Mouse (Mus musculus) midbrain, embryonic 15.5 days (tissue): ENCODE data around the gene Rab30. TPM values are rescaled to one million over a fixed set of nuclear protein-coding genes. Genes with fewer than 3 reads are reported as not detected.
"Not testable (repeated sequence)": the region's sequence is repeated elsewhere in the genome, so short reads cannot be mapped to it uniquely, and the experiment has no call there.

Experiments
- ATAC-seq: fragments of 200-750 bp; cut with Nextera tagmentation; replicated peaks from 2 replicates; pipeline ENCODE4 v1.8.0; 2017; ENCODE audit warnings: moderate TSS enrichment
- H3K27ac ChIP-seq: fragments of 300-500 bp; sonication (generic); 2 replicates; pipeline ENCODE4 v1.5.1; 2015; ENCODE audit warnings: mild to moderate bottlenecking, inconsistent platforms
- H3K27me3 ChIP-seq: fragments of 300-500 bp; sonication (generic); replicated peaks from 2 replicates; pipeline ENCODE4 v1.6.1; 2015; ENCODE audit warnings: inconsistent platforms
- H3K36me3 ChIP-seq: fragments of 300-500 bp; sonication (generic); replicated peaks from 2 replicates; pipeline ENCODE4 v1.6.1; 2015; ENCODE audit warnings: inconsistent platforms
- H3K4me1 ChIP-seq: fragments of 300-500 bp; sonication (generic); 2 replicates; pipeline ENCODE4 v1.6.1; 2015; ENCODE audit warnings: inconsistent platforms
- H3K4me2 ChIP-seq: fragments of 300-500 bp; sonication (generic); 2 replicates; pipeline ENCODE4 v1.6.1; 2015; ENCODE audit warnings: inconsistent platforms, mild to moderate bottlenecking, moderate library complexity
- H3K4me3 ChIP-seq: fragments of 300-500 bp; sonication (generic); 2 replicates; pipeline ENCODE4 v1.5.1; 2015; ENCODE audit warnings: mild to moderate bottlenecking, inconsistent platforms
- H3K9ac ChIP-seq: fragments of 300-500 bp; sonication (generic); 2 replicates; pipeline ENCODE4 v1.6.1; 2015; ENCODE audit warnings: mild to moderate bottlenecking, inconsistent platforms
- H3K9me3 ChIP-seq: fragments of 300-500 bp; sonication (generic); 2 replicates; pipeline ENCODE4 v1.6.1; 2016; ENCODE audit warnings: inconsistent platforms
- WGBS: fragments of 180-500 bp; shearing (Covaris S2); methylation state at CpG from one replicate; pipeline ENCODE4 v1.1.7; 2015; ENCODE audit warnings: mixed read lengths; 5-methylcytosine and 5-hydroxymethylcytosine counted together
- polyA plus RNA-seq: library from polyadenylated mRNA; unstranded; fragments of >200 nt; fragmentation: Nextera tagmentation; extraction: Ambion mirVana; gene quantifications from 2 replicates; pipeline ENCODE4 v1.2.1, GENCODE M21; 2015

Gene Rab30
- polyA plus RNA-seq, 1 experiment from 2014 or later: 20.3 TPM

DNA sequence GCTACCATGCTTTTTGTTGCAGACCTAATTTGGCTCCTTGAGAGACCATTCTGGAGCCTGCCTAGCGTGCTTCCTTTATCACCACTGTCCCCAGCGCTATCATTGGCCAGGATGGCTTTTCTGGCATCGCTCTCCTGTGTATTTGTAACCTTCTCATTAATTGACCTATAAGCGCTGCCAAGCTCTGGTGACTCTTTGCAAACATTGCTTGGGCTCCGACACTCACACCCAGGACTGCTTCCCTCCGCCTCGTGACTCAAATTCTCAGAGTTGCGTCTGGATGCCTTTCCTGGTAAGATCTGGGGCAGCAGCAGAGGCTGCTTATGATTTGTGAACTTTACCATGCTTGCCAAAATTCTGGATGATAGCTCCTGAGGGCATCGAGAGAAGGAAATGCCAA is 19.8 kb downstream of the Rab30 start:
- H3K4me1 ChIP-seq: peaks cover 3% of the 10 kb centered on the region; the same call in 1 of the 2 replicates
- H3K4me2 ChIP-seq: no peak overlapping the region
- H3K36me3 ChIP-seq: no peaks in the 10 kb centered on the region
- H3K27ac ChIP-seq: no peak overlapping the region
- no peak overlapping the region for H3K4me3 ChIP-seq
- 89% methylated on average over 9 of the region's 9 CpGs for WGBS
- H3K27me3 ChIP-seq: no peaks in the 10 kb centered on the region
- no peak for ATAC-seq
- no peak overlapping the region for H3K9ac ChIP-seq
- no peaks in the 10 kb centered on the region for H3K9me3 ChIP-seq

DNA sequence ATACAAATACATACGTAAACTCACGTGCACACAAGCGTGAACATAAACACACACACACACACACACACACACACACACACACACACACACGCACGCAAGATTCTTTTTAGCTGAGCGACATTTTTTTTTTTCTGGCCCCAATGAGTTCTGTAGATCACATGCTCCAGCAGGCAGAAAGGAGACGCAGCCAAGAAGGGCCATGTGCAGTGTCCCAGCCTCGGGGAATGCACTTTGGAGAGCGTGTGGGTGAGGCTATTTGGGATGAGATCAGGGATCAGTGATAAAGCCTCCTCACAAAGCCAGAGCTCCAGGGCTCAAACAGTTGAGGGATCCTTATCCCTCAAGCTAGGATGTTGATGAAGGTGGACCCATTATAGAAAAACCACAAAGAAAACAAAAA is 24.0 kb downstream of the Rab30 start:
- Histone ChIP-seq H3K9me3 (no peaks in the 10 kb centered on the region), H3K4me1 (peaks cover 8% of the 10 kb centered on the region), H3K36me3 (no peaks in the 10 kb centered on the region), H3K4me2 (no peak overlapping the region), H3K4me3 (no peak overlapping the region), H3K27ac (no peak overlapping the region), H3K9ac (no peak overlapping the region), H3K27me3 (no peaks in the 10 kb centered on the region)
- WGBS: 71% methylated on average over 9 of the region's 9 CpGs
- 0 out of 2 replicates have a peak, but pooled peaks have one; percentile 45 for ATAC-seq

DNA sequence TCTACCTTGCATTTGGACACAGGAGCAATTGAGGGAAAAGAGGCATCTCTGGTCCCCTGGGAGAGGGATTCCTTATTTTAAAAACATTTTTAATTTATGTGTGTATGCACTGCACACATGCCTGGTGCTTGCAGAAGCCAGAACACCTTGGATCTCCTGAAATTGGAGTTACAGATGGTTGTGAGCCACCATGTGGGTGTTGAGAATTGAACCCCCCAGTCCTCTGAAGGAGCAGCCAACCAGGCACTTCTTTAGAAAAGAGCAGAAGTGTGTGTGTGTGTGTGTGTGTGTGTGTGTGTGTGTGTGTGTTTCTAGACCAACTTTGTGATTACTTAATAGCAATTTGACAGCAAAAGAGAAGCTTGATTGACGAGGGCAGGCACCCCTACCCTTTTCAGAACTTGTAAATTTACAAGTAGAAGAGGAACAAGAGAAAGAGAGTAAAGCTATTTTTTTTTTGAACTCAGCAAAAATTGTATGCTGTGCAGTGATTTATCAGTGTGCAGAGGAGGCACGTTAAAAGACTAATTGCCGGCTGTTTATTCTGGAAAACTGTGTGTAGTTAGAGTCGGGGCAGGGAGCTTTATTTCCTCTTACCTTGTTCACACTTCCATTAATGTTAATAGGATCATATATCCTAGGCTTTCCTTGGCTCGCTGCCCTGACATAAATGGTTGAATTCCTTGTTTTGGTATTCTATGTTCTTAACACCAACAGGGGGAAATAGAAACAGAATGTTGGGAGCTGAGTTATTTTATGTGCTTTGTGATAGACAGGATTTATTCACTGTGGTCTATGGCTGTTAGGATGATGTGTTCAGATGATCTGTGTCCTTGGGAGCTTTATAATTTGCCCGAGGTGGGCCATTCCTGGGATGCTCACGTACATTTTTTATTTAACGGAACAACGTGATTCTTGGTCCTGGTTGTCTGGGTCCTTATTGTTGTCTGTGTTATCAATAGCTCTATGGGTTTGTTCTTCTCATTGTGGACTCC is 25.0 kb downstream of the Rab30 start:
- H3K4me1 ChIP-seq: peaks cover 8% of the 10 kb centered on the region
- H3K27ac ChIP-seq: no peak overlapping the region
- no peak for ATAC-seq
- WGBS: 61% methylated on average over 9 of the region's 9 CpGs
- no peak overlapping the region for H3K4me3 ChIP-seq
- H3K9me3 ChIP-seq: no peaks in the 10 kb centered on the region
- no peaks in the 10 kb centered on the region for H3K27me3 ChIP-seq
- H3K9ac ChIP-seq: no peak overlapping the region
- no peaks in the 10 kb centered on the region for H3K36me3 ChIP-seq
- H3K4me2 ChIP-seq: no peak overlapping the region

DNA sequence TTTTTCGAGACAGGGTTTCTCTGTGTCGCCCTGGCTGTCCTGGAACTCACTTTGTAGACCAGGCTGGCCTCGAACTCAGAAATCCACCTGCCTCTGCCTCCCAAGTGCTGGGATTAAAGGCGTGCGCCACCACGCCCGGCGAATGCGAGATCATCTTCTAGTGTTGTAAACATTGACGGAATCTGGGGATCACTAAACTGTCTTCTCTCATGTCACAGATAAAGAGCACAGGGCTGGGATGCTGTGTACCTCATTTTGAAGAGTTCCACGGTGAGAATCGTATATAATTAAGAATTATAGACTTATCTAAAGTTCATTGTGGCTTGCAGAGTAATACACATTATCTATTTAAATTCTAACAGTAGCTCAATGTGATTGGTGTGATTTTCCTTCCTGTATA is 26.7 kb downstream of the Rab30 start:
- not testable (repeated sequence) for H3K4me3 ChIP-seq, H3K9ac ChIP-seq, H3K4me2 ChIP-seq, H3K9me3 ChIP-seq, H3K27ac ChIP-seq, ATAC-seq, H3K36me3 ChIP-seq, H3K4me1 ChIP-seq, H3K27me3 ChIP-seq
- whole genome bisulfite sequencing: 93% methylated on average over 12 of the region's 12 CpGs

DNA sequence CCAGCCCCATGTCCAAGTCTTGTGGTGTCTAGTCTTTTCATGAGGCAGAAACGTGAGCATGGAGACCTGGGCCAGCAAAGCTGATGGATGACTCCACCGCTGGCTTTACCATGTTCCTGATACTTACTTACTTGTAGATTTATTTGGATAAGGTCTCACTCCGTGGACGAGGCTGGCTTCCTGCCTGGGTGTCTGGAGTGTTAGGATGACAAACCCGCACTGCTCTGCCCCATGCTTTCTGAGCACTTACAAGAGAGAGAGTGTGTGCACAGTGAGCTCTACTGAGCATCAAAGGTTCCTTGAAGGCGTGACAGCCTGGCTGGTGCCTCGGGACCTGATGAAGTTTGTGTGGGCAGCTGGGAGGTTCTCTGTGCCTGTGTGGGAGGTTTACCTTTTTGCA is 27.5 kb downstream of the Rab30 start:
- Histone ChIP-seq H3K27ac (no peak overlapping the region), H3K9me3 (no peaks in the 10 kb centered on the region), H3K4me1 (peaks cover 8% of the 10 kb centered on the region), H3K36me3 (no peaks in the 10 kb centered on the region), H3K9ac (no peak overlapping the region), H3K4me2 (no peak overlapping the region), H3K4me3 (no peak overlapping the region), H3K27me3 (no peaks in the 10 kb centered on the region)
- WGBS: 75% methylated on average over 7 of the region's 7 CpGs
- no peak for ATAC-seq

DNA sequence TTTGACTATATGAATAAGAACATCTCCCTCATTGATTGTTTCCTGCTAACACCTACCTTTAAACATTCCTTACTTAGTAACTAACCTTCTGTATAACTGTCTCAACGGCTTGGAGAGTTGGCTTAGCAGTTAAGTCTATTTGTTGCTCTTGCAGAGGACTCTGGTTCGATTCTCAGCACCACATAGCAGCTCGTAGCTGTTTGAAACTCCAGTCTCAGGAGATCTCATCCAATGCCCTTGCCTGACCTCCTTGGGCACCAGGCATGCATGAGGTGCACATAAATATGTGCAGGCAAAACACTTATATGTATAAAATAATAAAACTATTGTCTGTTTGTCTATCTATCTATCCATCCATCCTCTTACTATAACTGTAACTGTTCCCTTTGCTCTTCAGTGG is 31.6 kb downstream of the Rab30 start:
- WGBS: 87% methylated on average over 3 of the region's 3 CpGs
- no peaks in the 10 kb centered on the region for H3K27me3 ChIP-seq
- H3K27ac ChIP-seq: no peak overlapping the region
- H3K4me1 ChIP-seq: peaks cover 25% of the 10 kb centered on the region
- H3K4me3 ChIP-seq: no peak overlapping the region
- H3K9me3 ChIP-seq: no peaks in the 10 kb centered on the region
- no peak overlapping the region for H3K4me2 ChIP-seq
- no peak for ATAC-seq
- H3K9ac ChIP-seq: no peak overlapping the region
- H3K36me3 ChIP-seq: no peaks in the 10 kb centered on the region

DNA sequence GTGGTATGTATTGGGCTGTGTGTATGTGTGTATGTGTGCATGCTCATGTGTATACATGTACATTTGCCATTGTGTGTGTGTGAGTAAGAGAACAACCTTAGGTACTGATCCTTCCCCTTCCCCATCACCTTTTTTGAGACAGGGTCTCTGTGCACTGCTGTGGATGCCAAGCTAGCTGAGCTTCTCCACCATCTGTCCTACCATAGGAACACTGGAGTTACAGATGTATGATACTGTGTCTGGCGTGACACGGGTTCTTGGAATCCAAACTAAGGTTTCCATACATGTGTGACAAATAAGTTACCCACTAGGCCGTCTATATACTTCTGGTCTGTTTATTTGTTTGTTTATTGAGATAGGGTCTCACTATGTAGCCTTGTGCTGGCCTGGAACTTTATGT is 32.2 kb downstream of the Rab30 start:
- no peak overlapping the region for H3K4me3 ChIP-seq
- H3K9me3 ChIP-seq: no peaks in the 10 kb centered on the region
- 91% methylated on average over 3 of the region's 3 CpGs for WGBS
- no peak overlapping the region for H3K27ac ChIP-seq
- no peak overlapping the region for H3K4me2 ChIP-seq
- no peak for ATAC-seq
- H3K4me1 ChIP-seq: peaks cover 31% of the 10 kb centered on the region
- no peak overlapping the region for H3K9ac ChIP-seq
- no peaks in the 10 kb centered on the region for H3K27me3 ChIP-seq
- H3K36me3 ChIP-seq: no peaks in the 10 kb centered on the region

DNA sequence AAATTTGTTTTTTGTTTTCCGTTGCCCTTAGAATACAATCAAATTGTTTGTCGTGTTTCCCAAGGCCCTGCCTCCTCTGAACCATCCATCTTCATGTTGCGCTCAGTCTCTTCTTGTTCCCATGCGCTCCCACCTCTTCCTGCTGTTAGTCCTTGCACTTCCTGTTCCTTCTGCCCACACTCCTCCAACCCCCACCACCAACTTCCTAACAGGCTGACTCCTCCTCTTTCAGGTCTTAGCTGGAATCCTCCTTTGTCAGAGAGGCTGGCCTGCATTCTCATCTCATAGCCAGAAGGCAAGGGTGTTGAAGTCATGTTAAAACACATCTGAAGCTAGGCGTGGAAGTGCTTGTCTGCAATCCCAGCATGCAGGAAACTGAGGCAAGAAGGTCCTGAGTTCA is 33.3 kb downstream of the Rab30 start:
- H3K9me3 ChIP-seq: no peaks in the 10 kb centered on the region
- peaks cover 31% of the 10 kb centered on the region for H3K4me1 ChIP-seq
- H3K27me3 ChIP-seq: no peaks in the 10 kb centered on the region
- no peaks in the 10 kb centered on the region for H3K36me3 ChIP-seq
- no peak for ATAC-seq
- no peak overlapping the region for H3K4me3 ChIP-seq
- H3K27ac ChIP-seq: no peak overlapping the region
- H3K9ac ChIP-seq: no peak overlapping the region
- no peak overlapping the region for H3K4me2 ChIP-seq
- WGBS: 89% methylated on average over 5 of the region's 5 CpGs

DNA sequence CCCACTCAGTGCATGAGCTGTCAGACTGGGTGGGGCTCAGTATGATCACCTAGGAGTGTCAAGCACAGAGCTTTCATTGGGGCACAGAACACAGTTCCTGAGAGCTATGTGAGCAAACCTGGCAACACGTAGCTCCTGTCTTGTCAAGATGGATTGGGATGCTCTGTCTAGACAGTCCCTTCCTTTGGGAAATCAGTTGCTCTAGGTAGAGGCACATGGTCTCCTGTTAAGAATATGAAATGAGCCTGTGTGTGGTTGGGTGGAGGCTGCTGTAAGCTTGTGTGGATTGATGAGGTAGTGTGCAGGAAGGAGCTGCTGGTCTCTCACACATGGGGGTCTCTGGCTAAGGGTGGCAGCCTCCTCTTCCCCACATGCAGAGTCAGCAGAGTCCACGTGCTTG is 34.3 kb downstream of the Rab30 start:
- no peak; the same call in 1 of the 2 replicates for ATAC-seq
- no peak overlapping the region for H3K4me2 ChIP-seq
- H3K27me3 ChIP-seq: no peaks in the 10 kb centered on the region
- H3K4me1 ChIP-seq: peaks cover 31% of the 10 kb centered on the region
- H3K4me3 ChIP-seq: no peak overlapping the region
- H3K36me3 ChIP-seq: no peaks in the 10 kb centered on the region
- no peak overlapping the region for H3K9ac ChIP-seq
- H3K27ac ChIP-seq: 0 out of 2 replicates have a peak overlapping the region, but pooled peaks have one; percentile 72
- WGBS: 44% methylated on average over 2 of the region's 2 CpGs
- no peaks in the 10 kb centered on the region for H3K9me3 ChIP-seq

DNA sequence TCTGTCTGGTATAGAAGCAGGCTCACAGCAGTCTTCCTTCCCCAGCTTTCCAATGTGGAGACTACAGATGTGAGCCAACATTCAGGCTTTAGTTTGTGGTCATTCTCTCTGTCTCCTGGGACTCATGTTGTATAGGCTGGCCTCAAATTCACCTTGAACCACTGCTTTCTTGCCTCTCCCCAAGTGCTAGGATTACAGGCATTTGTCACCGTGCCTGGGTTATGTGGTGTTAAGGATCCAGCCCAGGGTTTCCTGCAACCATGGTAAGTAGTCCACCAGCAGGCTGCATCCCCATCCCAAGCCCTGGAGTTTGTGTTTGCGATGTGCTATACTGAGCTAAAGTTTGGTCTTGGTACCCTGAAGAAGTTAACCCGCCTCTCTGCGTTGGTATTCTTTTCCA is 35.2 kb downstream of the Rab30 start:
- H3K4me3 ChIP-seq: peak overlapping the region; percentile 22; the same call in 1 of the 2 replicates

DNA sequence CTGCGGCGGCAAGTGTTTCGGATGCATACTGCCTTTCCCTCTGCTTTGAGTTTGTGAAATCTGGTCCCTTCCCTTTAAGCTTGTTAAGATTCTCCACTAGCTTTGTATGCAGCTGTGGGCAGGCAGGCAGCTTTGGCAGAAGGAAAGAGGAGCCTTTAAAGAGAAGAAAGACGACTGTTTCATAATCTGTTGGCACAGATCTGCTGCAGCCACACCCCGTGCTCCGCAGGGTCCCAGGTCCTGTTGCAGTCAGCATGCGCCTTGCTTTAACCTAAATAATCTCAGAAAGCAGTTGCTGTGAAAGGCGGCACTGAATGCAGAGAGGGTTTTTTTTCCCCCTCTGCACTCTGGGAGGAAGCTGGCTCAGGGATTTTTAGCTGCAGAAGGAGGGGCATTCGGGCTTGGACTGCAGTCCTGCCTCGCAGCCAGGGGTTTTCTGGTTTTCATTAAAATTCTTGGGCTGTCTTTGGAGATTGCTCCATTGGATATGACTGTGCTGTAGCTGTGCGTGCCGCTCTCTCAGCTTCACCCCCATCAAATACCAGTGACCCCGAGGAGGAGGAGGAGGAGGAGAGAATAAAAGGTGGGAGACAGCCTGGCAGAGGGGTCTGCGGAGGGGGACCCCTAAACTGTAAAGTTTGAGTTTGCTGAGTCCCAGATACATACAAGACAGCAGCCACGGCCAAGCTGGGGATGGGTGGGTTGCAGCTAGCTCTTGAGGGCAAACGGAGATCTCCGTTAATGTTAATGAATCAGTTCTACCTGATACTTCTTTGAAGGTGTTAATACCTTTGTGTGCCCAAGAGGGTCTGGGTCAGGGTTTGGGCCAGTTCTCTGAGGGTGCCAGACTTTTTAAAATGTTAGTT is 35.9 kb downstream of the Rab30 start:
- Histone ChIP-seq H3K36me3 (no peaks in the 10 kb centered on the region), H3K9ac (peak overlapping the region; percentile 38), H3K9me3 (no peaks in the 10 kb centered on the region), H3K27me3 (no peaks in the 10 kb centered on the region), H3K27ac (peak overlapping the region; percentile 72), H3K4me1 (peaks cover 31% of the 10 kb centered on the region), H3K4me3 (peak overlapping the region; percentile 22), H3K4me2 (peak overlapping the region; percentile 55)
- peak; percentile 65 for ATAC-seq
- 16% methylated on average over 17 of the region's 17 CpGs for WGBS

More for the DNA sequence above, 35.2 kb downstream of the Rab30 start:
- Histone ChIP-seq H3K27me3 (no peaks in the 10 kb centered on the region), H3K4me2 (peak overlapping the region; percentile 55), H3K36me3 (no peaks in the 10 kb centered on the region), H3K4me1 (peaks cover 31% of the 10 kb centered on the region), H3K9ac (no peak overlapping the region), H3K27ac (peak overlapping the region; percentile 72), H3K9me3 (no peaks in the 10 kb centered on the region)
- WGBS: 42% methylated on average over 4 of the region's 4 CpGs
- peak; percentile 49 for ATAC-seq

DNA sequence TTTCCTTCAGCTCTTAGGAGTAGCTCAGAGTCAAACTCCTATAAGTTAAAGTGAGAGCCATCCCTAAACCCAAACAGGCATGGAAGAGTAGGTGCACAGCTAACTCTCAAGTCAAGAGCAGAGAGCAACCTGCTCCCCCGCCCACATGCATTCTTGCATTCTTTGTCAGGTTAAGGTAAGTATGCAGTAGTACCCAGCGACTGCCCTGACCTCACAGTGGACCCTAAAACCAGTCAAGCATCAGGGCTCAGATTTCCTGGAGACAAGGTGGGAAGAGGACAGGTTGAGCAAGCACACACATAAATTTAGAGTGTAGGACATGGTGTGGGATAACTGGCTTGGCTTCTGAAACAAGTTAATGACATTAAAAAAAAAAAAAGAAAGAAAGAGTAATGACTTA is 37.7 kb downstream of the Rab30 start:
- ATAC-seq: no peak
- H3K27ac ChIP-seq: no peak overlapping the region
- no peak overlapping the region for H3K4me2 ChIP-seq
- 81% methylated on average over 2 of the region's 2 CpGs for WGBS
- no peak overlapping the region for H3K9ac ChIP-seq
- no peak overlapping the region for H3K4me3 ChIP-seq
- H3K27me3 ChIP-seq: no peaks in the 10 kb centered on the region
- peaks cover 35% of the 10 kb centered on the region for H3K4me1 ChIP-seq
- H3K9me3 ChIP-seq: no peaks in the 10 kb centered on the region
- H3K36me3 ChIP-seq: no peaks in the 10 kb centered on the region
